Mouse (Mus musculus) olfactory bulb, adult 2 months (tissue): Measurements from ENCODE around the gene E330017A01Rik. TPM values are rescaled to one million over a fixed set of nuclear protein-coding genes. Genes with fewer than 3 reads are reported as not detected.

ENCODE experiments used
- H3K27ac ChIP-seq: fragments of 200-500 bp; 2 replicates; pipeline ENCODE4 v1.5.1; 2012; ENCODE audit warnings: low read depth, low read length; ENCODE audit not compliant: insufficient read depth
- H3K4me1 ChIP-seq: fragments of 200-500 bp; 2 replicates; pipeline ENCODE4 v1.6.1; 2012; ENCODE audit warnings: low read length; ENCODE audit not compliant: control insufficient read depth, insufficient read depth
- H3K4me3 ChIP-seq: fragments of 200-500 bp; 2 replicates; pipeline ENCODE4 v1.5.1; 2012; ENCODE audit warnings: mild to moderate bottlenecking, low read depth, low read length, moderate library complexity; ENCODE audit not compliant: insufficient read depth
- CTCF ChIP-seq: fragments of 200-500 bp; IDR thresholded peaks from 2 replicates; pipeline ENCODE4 v1.5.1; 2012; ENCODE audit warnings: low read depth, mild to moderate bottlenecking, low read length, moderate library complexity; ENCODE audit not compliant: insufficient read depth
- POLR2A ChIP-seq: fragments of 200-500 bp; IDR thresholded peaks from 2 replicates; pipeline ENCODE4 v1.6.1; 2012; ENCODE audit warnings: mild to moderate bottlenecking, low read depth, low read length, moderate library complexity; ENCODE audit not compliant: insufficient read depth
- WGBS: fragments of 180-500 bp; shearing (Covaris S2); methylation state at CpG from one replicate; pipeline ENCODE4 v1.1.7; 2018; 5-methylcytosine and 5-hydroxymethylcytosine counted together
- polyA plus RNA-seq: library from polyadenylated mRNA; stranded (reverse); fragments of >200 nt; gene quantifications from 2 replicates; pipeline ENCODE4 v1.2.4, GENCODE M21; 2012; ENCODE audit warnings: low replicate concordance; ENCODE audit not compliant: missing spikeins, insufficient read depth, insufficient read length

Gene E330017A01Rik
- polyA plus RNA-seq, 1 experiment = not detected

GRCm38 (mm10) chr16:58612969-58613368 is 25.6 kb downstream of the E330017A01Rik start:
- H3K27ac ChIP-seq = no peak overlapping the region
- 70% methylated on average over 3 of the region's 3 CpGs for WGBS
- TF ChIP-seq POLR2A (no peak), CTCF (no peak)
- H3K4me3 ChIP-seq = no peak overlapping the region
- H3K4me1 ChIP-seq = no peaks in the 10 kb centered on the region

GRCm38 (mm10) chr16:58607101-58607500 is 31.4 kb downstream of the E330017A01Rik start:
- Histone ChIP-seq H3K27ac (no peak overlapping the region), H3K4me1 (no peaks in the 10 kb centered on the region), H3K4me3 (no peak overlapping the region)
- TF ChIP-seq POLR2A (no peak), CTCF (no peak)
- WGBS = 76% methylated on average over 5 of the region's 5 CpGs

GRCm38 (mm10) chr16:58604680-58605079 is 33.9 kb downstream of the E330017A01Rik start:
- H3K4me1 ChIP-seq = no peaks in the 10 kb centered on the region
- H3K27ac ChIP-seq = no peak overlapping the region
- TF ChIP-seq POLR2A = no peak
- TF ChIP-seq CTCF = no peak
- no peak overlapping the region for H3K4me3 ChIP-seq

- Histone ChIP-seq H3K4me1 (no peaks in the 10 kb centered on the region), H3K27ac (no peak overlapping the region), H3K4me3 (no peak overlapping the region)
- whole genome bisulfite sequencing = 83% methylated on average over 2 of the region's 2 CpGs
- TF ChIP-seq POLR2A (no peak), CTCF (no peak)
Observed at GRCm38 (mm10) chr16:58603831-58604230, 34.7 kb downstream of the E330017A01Rik start.

GRCm38 (mm10) chr16:58600846-58601245 is 37.7 kb downstream of the E330017A01Rik start:
- 87% methylated on average over 6 of the region's 6 CpGs for WGBS
- Histone ChIP-seq H3K4me3 (no peak overlapping the region), H3K27ac (no peak overlapping the region), H3K4me1 (no peaks in the 10 kb centered on the region)
- no peak for TF ChIP-seq POLR2A
- no peak for TF ChIP-seq CTCF

GRCm38 (mm10) chr16:58591299-58591698 is 47.2 kb downstream of the E330017A01Rik start:
- no peaks in the 10 kb centered on the region for H3K4me1 ChIP-seq
- no peak for TF ChIP-seq CTCF
- no peak for TF ChIP-seq POLR2A
- no peak overlapping the region for H3K27ac ChIP-seq
- H3K4me3 ChIP-seq = no peak overlapping the region
- 75% methylated on average over 3 of the region's 3 CpGs for WGBS

GRCm38 (mm10) chr16:58589444-58589843 is 49.1 kb downstream of the E330017A01Rik start:
- no peak overlapping the region for H3K27ac ChIP-seq
- TF ChIP-seq CTCF (no peak), POLR2A (no peak)
- H3K4me1 ChIP-seq = no peaks in the 10 kb centered on the region
- no peak overlapping the region for H3K4me3 ChIP-seq

Other genes with a start within 250 kb of the E330017A01Rik start
- gene Dcbld2, start 230.3 kb downstream of the E330017A01Rik start, polyA plus RNA-seq = not detected in 2 replicates
- not detected in 2 replicates for gene St3gal6, start 114.5 kb downstream of the E330017A01Rik start, polyA plus RNA-seq
- not detected in 2 replicates for gene Gm813, start 21.8 kb downstream of the E330017A01Rik start, polyA plus RNA-seq
- not detected in 2 replicates for gene Cpox, start 31.6 kb upstream of the E330017A01Rik start, polyA plus RNA-seq
- gene Gpr15, start 80.3 kb upstream of the E330017A01Rik start, polyA plus RNA-seq = not detected in 2 replicates
- gene Cldnd1, start 89.2 kb upstream of the E330017A01Rik start, polyA plus RNA-seq = not detected in 2 replicates
- gene Olfr172, start 124.4 kb upstream of the E330017A01Rik start, polyA plus RNA-seq = not detected in 2 replicates
- gene Olfr173, start 161.5 kb upstream of the E330017A01Rik start, polyA plus RNA-seq = not detected in 2 replicates
- not detected in 2 replicates for gene Olfr175-ps1, start 188.0 kb upstream of the E330017A01Rik start, polyA plus RNA-seq
- gene Olfr177, start 236.0 kb upstream of the E330017A01Rik start, polyA plus RNA-seq = not detected in 2 replicates